Mouse (Mus musculus): Measurements from ENCODE around the gene Psmc3.

DNA sequence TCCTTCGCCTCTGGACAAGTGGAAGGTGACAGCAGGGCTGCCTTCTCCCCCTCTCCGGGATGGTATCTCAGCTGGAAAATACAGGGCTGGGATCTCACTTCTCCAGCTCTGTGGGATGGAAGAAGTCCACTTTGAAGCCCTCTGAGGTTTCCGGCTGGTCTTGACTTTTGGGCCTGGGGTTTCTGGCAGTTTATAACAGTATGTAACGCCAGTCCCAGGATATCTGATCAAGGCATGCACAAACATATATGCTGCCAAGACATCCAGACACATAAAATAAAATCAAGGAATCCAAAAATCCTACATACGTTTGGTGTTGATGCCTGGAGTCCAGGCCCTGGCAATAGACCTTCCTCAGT is 25.2 kb downstream of the Psmc3 start:
- TF ChIP-seq CTCF (IDR thresholded peaks at IDR 0.05; ENCODE audit: control insufficient read depth, insufficient read depth, insufficient replicate concordance, low read depth, low read length) (no peak), POLR2A (IDR thresholded peaks at IDR 0.05; ENCODE audit: control insufficient read depth, low read depth, low read length) (no peak)

Data from testis, adult 2 months (tissue).